Mouse (Mus musculus): ENCODE measurements around the gene Ap1s1. TPM values are rescaled to one million over a fixed set of nuclear protein-coding genes. Genes with fewer than 3 reads are reported as not detected.

Gene Ap1s1
- total RNA-seq (2021): 100 to 1,000 TPM; 235 to 257 TPM
- long read RNA-seq, experiment 1, transcript Ap1s1-201 (5 exons, 1,353 nt): major isoform, 325 of 350 reads
- long read RNA-seq, experiment 1, partial matches to known transcripts: 6 of 350 reads
- long read RNA-seq, experiment 1, other reads (novel, unspliced or antisense): 12 of 350 reads
- long read RNA-seq, experiment 2, transcript Ap1s1-201 (5 exons, 1,353 nt): major isoform, 241 of 263 reads
- long read RNA-seq, experiment 2, partial matches to known transcripts: 6 of 263 reads
- long read RNA-seq, experiment 2, other reads (novel, unspliced or antisense): 12 of 263 reads

DNA sequence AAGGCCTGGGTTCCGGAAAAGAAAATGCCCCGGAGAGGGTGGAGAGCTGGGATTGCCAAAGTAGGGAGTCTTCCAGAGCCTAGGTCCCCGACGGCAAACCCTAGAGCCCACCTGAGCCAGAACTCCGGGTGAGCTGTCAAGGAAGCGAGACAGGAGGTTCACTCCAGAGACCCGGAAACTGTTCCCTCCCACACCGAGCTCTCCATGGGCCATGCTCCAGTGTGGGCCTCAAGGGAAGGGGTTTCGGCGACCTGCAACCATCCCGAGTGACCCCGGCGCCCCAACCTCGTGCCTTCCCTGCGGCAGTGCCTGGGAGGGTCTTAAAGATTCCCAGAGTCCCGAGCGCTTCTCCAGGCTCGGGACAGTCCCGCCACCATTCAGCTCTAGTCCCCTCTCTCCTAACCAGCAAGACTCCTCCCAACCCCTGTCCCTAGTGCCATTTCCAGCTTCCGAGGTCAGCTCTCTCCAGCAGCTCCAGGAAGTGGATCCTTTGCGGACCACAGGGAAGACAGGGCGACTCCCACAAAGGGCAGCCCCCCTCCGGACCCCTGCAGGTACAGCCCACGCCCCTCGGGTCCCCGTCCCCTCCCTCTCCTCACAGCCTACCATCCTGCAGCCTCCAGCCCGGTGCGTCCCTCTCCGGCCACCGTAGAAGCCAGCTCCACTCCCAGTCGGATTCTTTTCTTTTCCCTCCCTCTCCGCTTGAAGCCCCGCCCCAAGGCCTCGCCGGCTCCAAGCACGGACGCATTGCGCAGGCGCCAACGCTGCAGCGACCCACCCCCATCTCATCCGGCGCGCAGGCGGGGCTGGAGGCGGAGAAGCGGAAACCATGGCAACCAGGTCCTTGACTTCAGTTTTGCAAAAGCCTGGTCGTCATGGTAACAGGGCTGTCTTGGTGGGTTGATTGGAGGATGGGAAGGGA is at the start of gene Ap1s1:
TSS of gene Ap1s1 (minus strand) at position 734 of the 922 bp plus-strand sequence.
- intact Hi-C loops (cut with DNase I): no loop called here
- DNase-seq (ENCODE audit: low spot score in 2 of 2): peak; percentile 98

DNA sequence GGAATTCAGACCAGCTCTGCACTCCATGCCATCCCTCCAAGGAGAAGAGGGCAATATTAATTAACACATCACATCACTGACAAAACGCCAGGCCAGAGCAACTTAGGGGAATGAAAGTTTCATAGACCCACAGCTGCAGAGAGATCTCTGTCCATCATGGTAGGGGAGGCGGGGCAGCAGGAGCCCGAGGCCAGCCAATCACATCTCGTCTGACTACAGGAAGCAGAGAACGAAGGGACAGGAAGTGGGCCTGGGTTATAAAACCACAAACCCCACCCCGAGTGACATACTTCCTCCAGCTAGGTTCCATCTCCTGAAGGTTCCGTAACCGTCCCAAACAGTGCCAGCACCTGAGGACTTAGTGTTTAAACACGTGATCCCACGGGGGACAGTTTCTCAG is 49.2 kb upstream of the Ap1s1 start:
- intact Hi-C loops (cut with DNase I): no loop called here
- DNase-seq (ENCODE audit: low spot score in 2 of 2): no peak

DNA sequence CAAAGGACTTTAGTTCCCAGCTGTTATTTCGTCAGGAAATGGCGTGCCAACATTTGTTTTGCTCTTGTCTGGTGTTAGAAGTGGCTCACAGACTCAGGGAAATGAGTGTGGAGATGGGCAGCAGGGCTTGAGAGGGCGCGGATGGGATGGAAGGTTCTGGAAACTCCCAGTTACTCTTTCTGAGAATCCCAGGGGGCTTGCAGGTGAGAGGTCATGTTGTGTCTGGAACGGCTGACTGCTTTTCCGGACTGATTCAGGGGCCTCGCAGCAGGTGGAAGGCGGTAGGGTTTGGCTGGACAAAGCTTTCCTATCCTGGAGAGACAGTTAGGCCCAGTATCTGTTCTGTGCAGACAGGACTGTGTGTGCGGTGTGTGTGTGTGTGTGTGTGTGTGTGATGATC is 47.8 kb upstream of the Ap1s1 start:
- intact Hi-C loops (cut with DNase I): no loop called here
- DNase-seq (ENCODE audit: low spot score in 2 of 2): no peak

DNA sequence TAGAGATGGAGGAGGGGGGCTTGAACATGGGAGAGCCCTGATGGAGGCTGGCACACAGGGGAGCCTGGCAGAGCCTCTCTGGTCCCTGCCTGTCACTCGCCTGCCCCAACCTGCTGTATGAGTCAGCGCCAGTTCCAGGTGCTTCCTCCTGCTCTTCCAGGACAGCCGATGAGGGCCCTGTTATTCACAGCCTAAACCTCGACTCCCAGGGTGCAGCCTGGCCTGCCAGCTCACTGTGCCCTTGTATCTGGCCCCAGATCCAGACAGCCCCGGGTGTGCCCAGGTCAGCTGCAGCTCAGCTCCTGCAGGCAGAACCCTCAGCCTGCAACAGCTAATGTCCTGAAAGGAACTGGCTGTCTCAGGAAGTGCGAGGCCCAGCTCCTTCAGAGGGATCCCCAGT is 45.6 kb upstream of the Ap1s1 start:
- intact Hi-C loops (cut with DNase I): no loop called here
- DNase-seq (ENCODE audit: low spot score in 2 of 2): no peak

DNA sequence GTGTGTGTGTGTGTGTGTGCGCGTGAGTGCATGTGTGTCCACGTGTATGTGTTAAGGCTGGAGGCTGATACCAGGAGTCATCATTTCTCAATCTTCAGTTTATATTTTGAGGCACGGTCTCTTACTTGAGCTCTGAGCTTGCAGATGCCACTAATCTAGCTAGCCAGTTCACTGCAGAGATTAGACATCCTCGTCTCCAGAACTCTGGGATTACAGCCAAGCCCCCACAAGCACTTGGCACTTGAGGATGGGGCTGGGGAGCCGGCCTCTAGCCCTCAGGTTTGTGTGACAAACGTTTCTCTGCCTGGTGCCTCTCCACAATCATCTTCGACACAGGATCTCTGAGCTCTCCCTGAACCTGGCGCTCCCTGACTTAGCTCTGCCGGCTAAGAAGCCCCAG is 44.9 kb upstream of the Ap1s1 start:
- no peak for DNase-seq (ENCODE audit: low spot score in 2 of 2)
- intact Hi-C loops (cut with DNase I): no loop called here

DNA sequence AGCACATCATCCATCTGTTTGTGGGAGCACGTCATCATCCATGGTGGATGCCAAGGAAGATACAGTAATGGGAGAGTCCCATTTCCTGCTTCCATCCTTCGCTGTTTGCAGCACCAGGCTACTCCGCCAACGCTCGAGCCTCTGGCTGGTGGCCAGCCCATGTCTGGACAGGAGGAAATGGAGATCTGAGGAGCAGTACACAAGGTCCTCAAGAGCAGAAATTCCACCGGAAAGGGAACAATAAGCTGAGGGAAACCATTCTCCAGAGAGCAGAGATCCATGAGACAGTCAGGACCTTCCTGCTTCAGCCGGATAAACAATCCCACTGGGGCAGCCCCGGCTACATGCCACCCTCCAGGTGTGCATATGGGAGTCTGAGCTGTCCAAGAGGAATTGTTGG is 41.5 kb upstream of the Ap1s1 start:
- no peak for DNase-seq (ENCODE audit: low spot score in 2 of 2)
- intact Hi-C loops (cut with DNase I): no loop called here

DNA sequence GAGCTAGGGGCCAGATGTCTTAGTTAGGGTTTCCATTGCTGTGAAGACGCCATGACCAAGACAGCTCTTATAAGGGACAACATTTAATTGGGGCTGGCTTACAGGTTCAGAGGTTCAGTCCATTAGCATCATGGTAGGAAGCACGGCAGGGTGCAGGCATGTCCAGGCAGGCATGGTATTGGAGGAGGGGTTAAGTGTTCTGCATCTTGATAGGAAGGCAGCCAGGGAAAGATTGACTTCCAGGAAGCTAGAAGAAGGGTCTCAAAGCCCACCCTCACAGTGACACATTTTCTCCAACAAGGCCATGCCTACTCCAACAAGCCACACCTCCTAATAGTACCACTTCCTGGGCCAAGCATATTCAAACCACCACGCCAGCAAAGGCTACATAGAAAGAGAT is 39.8 kb upstream of the Ap1s1 start:
- no peak for DNase-seq (ENCODE audit: low spot score in 2 of 2)
- intact Hi-C loops (cut with DNase I): no loop called here

DNA sequence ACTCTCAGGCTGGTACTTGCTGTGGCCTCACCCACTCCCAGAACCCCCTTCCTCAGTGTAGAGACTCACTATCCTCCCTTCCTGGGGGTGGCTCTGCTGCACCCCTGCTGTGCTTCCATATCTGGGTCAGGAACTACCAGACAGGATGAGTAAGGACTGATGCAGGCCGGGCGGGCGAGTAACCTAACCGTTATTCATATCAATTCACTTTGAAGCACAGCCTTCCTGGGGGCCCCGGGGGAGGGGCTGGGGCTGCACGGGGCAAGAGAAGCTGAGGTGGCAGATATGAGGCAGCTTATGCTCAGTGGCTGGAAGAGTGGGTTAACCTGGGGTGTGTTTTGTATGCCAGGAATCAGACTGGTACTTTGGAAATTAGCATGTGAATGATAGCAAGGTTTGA is 39.1 kb upstream of the Ap1s1 start:
- intact Hi-C loops (cut with DNase I): no loop called here
- no peak for DNase-seq (ENCODE audit: low spot score in 2 of 2)

DNA sequence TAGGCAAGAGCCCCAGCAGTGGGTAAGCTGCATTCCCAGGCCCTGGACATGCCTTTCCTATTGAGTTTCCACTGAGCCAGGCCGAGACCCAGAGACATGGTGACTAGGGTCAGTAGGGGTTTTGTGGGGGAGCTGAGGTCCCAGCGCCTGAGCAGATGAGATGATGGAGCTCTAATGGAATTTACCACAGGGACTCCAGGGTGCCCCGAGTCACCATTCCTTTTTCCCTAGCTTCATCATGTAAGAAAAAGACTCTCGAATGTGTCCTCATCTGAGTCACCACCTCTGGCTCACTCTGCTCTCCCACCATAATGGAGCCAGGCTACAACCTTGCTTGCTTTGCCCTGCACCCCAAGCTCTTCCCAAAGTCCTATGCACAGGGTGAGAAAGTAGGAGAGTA is 37.1 kb upstream of the Ap1s1 start:
- intact Hi-C loops (cut with DNase I): no loop called here
- no peak for DNase-seq (ENCODE audit: low spot score in 2 of 2)

DNA sequence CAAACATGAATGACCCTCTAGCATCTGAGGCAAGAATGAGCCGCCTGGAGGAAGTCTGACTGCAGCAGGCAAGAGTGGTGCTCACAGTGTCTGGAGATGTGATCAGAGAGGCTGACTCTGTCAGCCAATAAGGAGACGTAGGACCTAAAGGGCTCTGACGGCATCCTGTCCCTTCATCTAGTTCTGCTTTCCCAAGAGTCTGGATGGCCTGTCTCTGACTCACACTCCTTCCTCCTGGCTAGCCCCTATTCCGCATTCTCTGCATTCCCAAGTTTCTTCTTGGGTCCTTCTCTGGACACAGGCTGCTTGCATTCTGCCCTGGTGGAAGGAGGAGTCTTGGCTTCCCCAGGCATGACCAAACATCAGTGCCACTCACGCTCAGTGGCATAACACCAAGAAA is 33.9 kb upstream of the Ap1s1 start:
- no peak for DNase-seq (ENCODE audit: low spot score in 2 of 2)
- intact Hi-C loops (cut with DNase I): no loop called here

DNA sequence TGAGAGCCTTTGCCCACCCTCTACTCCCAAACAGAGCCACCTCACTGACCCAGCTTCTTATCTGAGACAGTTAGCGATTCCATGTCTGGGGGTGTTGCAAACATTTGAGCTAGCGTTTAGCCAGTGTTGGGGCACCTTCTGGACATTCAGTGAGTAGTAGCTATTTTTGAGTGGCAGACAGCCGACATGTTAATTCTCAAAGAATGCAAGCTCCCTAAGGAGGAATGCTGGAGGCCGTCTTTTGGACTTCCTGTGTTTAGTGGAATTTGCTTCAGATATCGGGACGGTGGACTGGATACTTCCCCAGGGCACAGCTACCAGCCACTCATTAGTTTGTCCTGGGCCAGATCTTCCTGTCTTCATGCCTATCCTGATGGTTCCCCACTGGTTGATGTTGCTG is 32.7 kb upstream of the Ap1s1 start:
- intact Hi-C loops (cut with DNase I): no loop called here

DNA sequence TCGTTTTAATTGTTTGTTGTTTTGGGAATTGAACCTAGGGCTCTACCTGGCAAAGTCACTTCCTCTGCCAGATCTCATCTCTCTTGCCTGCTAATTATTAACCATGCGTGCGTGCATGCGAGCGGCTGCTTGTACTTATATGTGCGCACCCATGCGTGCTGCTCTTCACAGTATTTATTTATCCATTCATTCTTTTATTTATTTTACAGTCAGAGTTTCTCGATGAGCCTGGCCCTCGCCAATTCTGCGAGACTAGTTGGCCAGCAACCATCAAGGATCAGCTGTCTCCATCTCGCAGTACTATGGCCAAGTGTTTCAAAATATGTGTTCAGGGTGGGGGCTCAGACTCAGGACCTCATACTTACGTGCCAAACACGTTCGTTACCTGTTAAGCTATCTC is 32.1 kb upstream of the Ap1s1 start:
- intact Hi-C loops (cut with DNase I): no loop called here
- DNase-seq (ENCODE audit: low spot score in 2 of 2): no peak

More for the DNA sequence above, 32.7 kb upstream of the Ap1s1 start:
- no peak for DNase-seq (ENCODE audit: low spot score in 2 of 2)

DNA sequence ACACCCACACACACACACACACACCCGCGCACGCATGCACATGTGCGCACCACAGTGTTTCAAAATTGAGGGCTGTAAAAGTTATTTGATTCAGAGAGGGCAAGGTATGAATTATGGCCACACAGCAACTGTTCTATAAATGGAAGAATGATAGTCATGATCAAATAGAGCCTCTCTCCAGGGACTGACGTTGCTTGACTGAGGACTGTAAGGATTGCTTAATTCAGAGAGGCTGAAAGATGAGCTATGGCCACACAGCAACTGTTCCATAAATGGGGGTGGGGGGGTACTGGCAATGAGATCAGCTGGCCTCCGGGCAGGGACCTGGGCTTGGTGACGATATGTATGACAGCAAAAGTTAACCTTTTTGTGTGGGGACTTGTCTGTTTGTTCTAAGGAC is 31.3 kb upstream of the Ap1s1 start:
- intact Hi-C loops (cut with DNase I): no loop called here

DNA sequence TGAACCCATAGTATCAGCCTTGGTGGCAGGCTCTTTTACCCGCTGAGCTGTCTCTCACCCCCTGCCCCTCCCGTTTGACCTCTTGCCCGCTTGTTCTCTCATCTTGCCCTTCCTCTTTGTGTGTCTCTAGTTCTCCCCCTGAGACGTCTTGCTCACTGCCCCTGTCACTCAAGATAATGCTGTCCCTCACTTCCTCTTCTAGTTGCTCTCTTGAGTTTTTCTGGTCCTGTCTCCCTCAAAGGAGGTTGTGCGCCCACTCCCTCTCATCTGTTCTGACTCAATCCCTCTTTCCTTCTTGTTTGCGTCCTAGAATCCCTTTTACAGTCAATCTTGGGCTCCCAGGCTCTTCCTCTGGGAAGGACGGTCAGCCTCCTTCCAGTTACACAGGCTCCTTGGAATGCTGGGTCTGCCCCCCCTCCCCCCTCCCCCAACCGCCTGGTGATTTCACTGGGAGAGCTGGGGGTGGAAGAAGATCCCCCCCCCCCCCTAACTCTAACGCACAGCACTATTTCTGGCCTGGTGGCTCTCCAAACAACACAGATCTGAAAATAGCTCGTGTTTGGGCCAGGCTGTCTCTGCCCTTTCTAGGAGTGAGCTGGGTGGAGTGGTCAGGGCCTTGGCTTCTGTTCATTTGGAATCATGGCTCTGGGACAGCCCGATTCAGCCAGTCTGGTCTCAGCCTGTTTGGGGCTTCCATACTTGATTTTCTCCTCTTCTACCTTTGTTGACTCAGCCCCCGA is 30.4 kb upstream of the Ap1s1 start:
- intact Hi-C loops (cut with DNase I): no loop called here

More for the DNA sequence above, 31.3 kb upstream of the Ap1s1 start:
- no peak for DNase-seq (ENCODE audit: low spot score in 2 of 2)

DNA sequence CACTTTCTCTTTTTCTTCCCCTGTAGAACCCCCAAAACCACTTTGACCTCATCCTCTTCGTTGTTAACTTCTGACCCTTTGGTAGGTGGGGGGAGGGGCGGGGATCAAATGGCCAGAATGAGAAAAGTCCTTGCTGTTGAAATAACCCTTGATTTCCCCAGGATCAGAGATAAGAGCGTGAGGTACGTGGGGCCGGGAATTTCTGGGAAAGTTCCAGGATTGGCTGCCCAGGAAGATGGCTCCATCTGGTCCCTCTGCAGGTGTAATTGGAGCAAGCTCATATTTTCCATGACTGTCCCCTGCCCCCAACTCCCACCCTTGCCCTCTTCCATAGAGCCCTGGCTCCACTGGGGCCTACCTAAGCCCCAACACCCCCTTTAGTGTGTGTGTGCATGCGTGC is 29.8 kb upstream of the Ap1s1 start:
- intact Hi-C loops (cut with DNase I): no loop called here
- no peak for DNase-seq (ENCODE audit: low spot score in 2 of 2)

More for the DNA sequence above, 30.4 kb upstream of the Ap1s1 start:
- no peak for DNase-seq (ENCODE audit: low spot score in 2 of 2)

DNA sequence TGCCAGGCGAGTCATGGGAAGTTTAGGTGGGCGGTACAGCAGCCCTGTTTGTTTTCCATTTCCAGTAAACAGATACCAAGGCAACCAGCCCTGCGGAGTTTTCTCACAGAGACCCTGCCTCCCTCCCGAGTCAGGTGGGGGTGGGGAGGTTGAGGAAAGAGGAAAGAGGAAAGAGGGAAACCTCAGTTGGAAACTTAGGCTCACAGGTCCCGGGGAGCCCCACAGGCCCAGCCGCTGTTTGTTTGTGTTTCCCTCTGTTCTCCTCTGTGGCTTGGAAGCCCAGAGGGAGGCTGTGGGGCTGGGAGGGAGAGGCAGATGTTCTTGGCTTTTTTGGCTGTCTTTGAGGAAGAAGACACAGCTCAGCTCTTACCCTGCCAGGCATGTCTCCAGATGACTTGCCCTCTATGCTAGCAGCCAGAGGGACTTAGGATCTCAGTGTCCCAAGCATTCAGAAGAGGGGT is 28.3 kb upstream of the Ap1s1 start:
- DNase-seq (ENCODE audit: low spot score in 2 of 2): peak in 1 of 2 experiments; percentile 31

DNA sequence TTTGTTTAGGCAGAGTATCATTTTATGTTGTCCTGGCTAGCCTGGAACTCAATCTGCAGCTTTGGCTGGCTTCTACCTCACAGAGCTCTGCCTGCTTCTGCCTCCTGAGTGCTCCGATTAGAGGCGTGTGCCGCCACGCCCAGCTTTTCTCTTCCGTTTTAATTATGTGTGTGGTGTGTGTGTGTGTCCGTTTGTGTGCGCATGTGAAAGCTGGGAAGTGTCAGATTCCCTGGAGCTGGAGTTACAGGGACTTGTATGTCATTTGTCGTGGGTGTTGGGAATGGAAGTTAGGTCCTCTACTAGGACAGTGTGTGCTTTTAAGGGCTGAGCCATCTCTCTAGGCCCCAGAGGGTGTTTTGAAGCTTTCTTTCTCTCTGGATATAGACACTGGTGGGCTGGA is 27.2 kb upstream of the Ap1s1 start:
- intact Hi-C loops (cut with DNase I): no loop called here
- DNase-seq (ENCODE audit: low spot score in 2 of 2): no peak

More for the DNA sequence above, 28.3 kb upstream of the Ap1s1 start:
- intact Hi-C loops (cut with DNase I): no loop called here

DNA sequence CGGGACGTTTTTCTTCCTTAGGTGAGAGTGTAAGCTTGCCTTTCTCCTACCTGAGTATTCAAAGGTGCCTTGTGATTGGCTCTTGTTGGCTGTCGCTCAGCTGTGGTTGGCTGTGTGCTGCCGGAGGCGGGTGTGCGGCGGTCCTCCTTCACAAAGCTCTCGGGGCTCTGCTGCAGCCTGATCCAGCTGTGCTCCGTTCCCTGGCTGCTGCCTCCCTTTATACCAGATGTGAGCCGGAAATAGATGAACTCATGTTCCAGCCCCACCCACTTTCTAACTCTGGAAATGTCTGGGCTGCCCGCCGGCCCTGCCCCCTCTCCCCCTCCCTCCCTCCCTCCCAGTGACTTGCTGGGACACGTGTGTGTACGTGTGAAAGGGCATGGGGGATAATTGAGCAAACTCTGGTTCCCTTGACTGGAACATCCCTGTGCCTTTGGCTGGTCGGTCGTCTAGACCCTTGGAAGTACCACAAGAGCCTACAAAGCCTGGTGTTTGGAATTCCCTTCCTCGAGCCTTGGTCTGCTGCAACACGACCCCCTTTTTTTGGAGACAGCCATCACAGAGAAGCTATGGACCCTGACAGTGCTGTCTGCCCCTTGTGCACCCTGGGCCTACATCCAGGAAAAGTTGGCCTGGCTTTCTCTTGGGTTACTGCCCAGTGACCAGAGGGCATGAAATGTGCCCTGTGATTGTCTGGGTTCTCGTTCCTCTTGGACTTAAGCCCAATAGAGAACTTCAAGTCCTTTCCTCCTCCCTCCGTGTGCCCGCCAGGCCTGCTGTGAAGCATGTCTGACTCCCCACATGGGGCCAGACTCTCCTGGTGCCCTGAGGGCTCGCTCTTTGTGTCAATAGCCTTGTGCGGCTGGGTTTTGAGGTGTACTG is 26.4 kb upstream of the Ap1s1 start, which contains the start of gene Serpine1:
TSS of gene Serpine1 (minus strand) at position 190 of the 882 bp plus-strand sequence.
- peak; percentile 71 to 78 for DNase-seq (ENCODE audit: low spot score in 2 of 2)
- intact Hi-C loops (cut with DNase I): no loop called here
